Mouse (Mus musculus) heart, embryonic 15.5 days (tissue): Measurements from ENCODE around the gene Fastkd5. TPM values are rescaled to one million over a fixed set of nuclear protein-coding genes. Genes with fewer than 3 reads are reported as not detected.

Experiments used
- ATAC-seq: fragments of 200-750 bp; cut with Nextera tagmentation; replicated peaks from 2 replicates; pipeline ENCODE4 v1.8.0; 2017; ENCODE audit warnings: low read depth, moderate TSS enrichment; ENCODE audit not compliant: insufficient number of reproducible peaks, insufficient read depth, low FRiP score
- H3K27ac ChIP-seq: fragments of 300-500 bp; sonication (generic); 2 replicates; pipeline ENCODE4 v1.5.1; 2015; ENCODE audit warnings: mild to moderate bottlenecking, inconsistent platforms
- H3K27me3 ChIP-seq: fragments of 300-500 bp; sonication (generic); 2 replicates; pipeline ENCODE4 v1.6.1; 2015; ENCODE audit warnings: inconsistent platforms
- H3K36me3 ChIP-seq: fragments of 300-500 bp; sonication (generic); 2 replicates; pipeline ENCODE4 v1.6.1; 2015; ENCODE audit warnings: mild to moderate bottlenecking, inconsistent platforms
- H3K4me1 ChIP-seq: fragments of 300-500 bp; sonication (generic); replicated peaks from 2 replicates; pipeline ENCODE4 v1.6.1; 2015; ENCODE audit warnings: inconsistent platforms
- H3K4me2 ChIP-seq: fragments of 300-500 bp; sonication (generic); 2 replicates; pipeline ENCODE4 v1.6.1; 2015; ENCODE audit warnings: inconsistent platforms, mild to moderate bottlenecking, moderate library complexity
- H3K4me3 ChIP-seq: fragments of 300-500 bp; sonication (generic); 2 replicates; pipeline ENCODE4 v1.5.1; 2015; ENCODE audit warnings: mild to moderate bottlenecking, inconsistent platforms
- H3K9ac ChIP-seq: fragments of 300-500 bp; sonication (generic); 2 replicates; pipeline ENCODE4 v1.6.1; 2015; ENCODE audit warnings: mild to moderate bottlenecking, inconsistent platforms
- H3K9me3 ChIP-seq: fragments of 300-500 bp; sonication (generic); replicated peaks from 2 replicates; pipeline ENCODE4 v1.6.1; 2016; ENCODE audit warnings: inconsistent platforms
- WGBS: fragments of 180-500 bp; shearing (Covaris S2); methylation state at CpG from one replicate; pipeline ENCODE4 v1.1.7; 2015; ENCODE audit warnings: mixed read lengths; 5-methylcytosine and 5-hydroxymethylcytosine counted together
- polyA plus RNA-seq: library from polyadenylated mRNA; unstranded; fragments of >200 nt; fragmentation: Nextera tagmentation; extraction: Ambion mirVana; gene quantifications from 2 replicates; pipeline ENCODE4 v1.2.1, GENCODE M21; 2015

The Fastkd5 gene
- polyA plus RNA-seq, 1 experiment from 2014 or later, result 11.2 TPM

GRCm38 (mm10) chr2:130634006-130634738 is 4.3 kb upstream of the Fastkd5 start:
- 15% methylated on average over 14 of the region's 14 CpGs for WGBS
- H3K4me1 ChIP-seq, result peaks cover 25% of the 10 kb centered on the region
- peaks cover 67% of the 10 kb centered on the region for H3K27me3 ChIP-seq
- no peak for ATAC-seq
- H3K9ac ChIP-seq, result peak overlapping the region; percentile 56
- peak overlapping the region; percentile 91 for H3K4me2 ChIP-seq
- H3K9me3 ChIP-seq, result no peaks in the 10 kb centered on the region
- H3K36me3 ChIP-seq, result no peaks in the 10 kb centered on the region
- peak overlapping the region; percentile 55 for H3K4me3 ChIP-seq
- H3K27ac ChIP-seq, result no peak overlapping the region

- Histone ChIP-seq H3K36me3 (no peaks in the 10 kb centered on the region), H3K9ac (no peak overlapping the region), H3K4me1 (peaks cover 33% of the 10 kb centered on the region), H3K27me3 (peaks cover 57% of the 10 kb centered on the region), H3K9me3 (no peaks in the 10 kb centered on the region), H3K27ac (no peak overlapping the region), H3K4me3 (no peak overlapping the region), H3K4me2 (no peak overlapping the region)
- WGBS, result 56% methylated on average over 5 of the region's 5 CpGs
- no peak for ATAC-seq
Observed at GRCm38 (mm10) chr2:130632887-130633675, 3.3 kb upstream of the Fastkd5 start.

- Histone ChIP-seq H3K4me3 (no peak overlapping the region), H3K27me3 (peaks cover 50% of the 10 kb centered on the region), H3K27ac (no peak overlapping the region), H3K4me1 (peaks cover 33% of the 10 kb centered on the region), H3K36me3 (peaks cover 2% of the 10 kb centered on the region), H3K4me2 (no peak overlapping the region), H3K9me3 (no peaks in the 10 kb centered on the region), H3K9ac (no peak overlapping the region)
- 75% methylated on average over 1 of the region's 1 CpGs for WGBS
- ATAC-seq, result no peak
Observed at GRCm38 (mm10) chr2:130632416-130632815, 2.6 kb upstream of the Fastkd5 start.

GRCm38 (mm10) chr2:130629080-130629838 is 568 bp downstream of the Fastkd5 start:
- WGBS, result 1% methylated on average over 37 of the region's 37 CpGs
- Histone ChIP-seq H3K27me3 (peaks cover 18% of the 10 kb centered on the region), H3K4me2 (peak overlapping the region; percentile 79), H3K4me1 (peaks cover 12% of the 10 kb centered on the region), H3K27ac (peak overlapping the region; percentile 67), H3K9ac (peak overlapping the region; percentile 85), H3K4me3 (peak overlapping the region; percentile 90), H3K36me3 (peaks cover 12% of the 10 kb centered on the region), H3K9me3 (no peaks in the 10 kb centered on the region)
- ATAC-seq, result peak; percentile 25

GRCm38 (mm10) chr2:130628424-130628823 is 1.4 kb downstream of the Fastkd5 start:
- WGBS, result 58% methylated on average over 3 of the region's 3 CpGs
- ATAC-seq, result no peak
- peaks cover 10% of the 10 kb centered on the region for H3K4me1 ChIP-seq
- no peak overlapping the region for H3K9ac ChIP-seq
- H3K27ac ChIP-seq, result no peak overlapping the region
- peak overlapping the region; percentile 79 for H3K4me2 ChIP-seq
- no peaks in the 10 kb centered on the region for H3K9me3 ChIP-seq
- peaks cover 10% of the 10 kb centered on the region; the same call in 1 of the 2 replicates for H3K27me3 ChIP-seq
- H3K4me3 ChIP-seq, result peak overlapping the region; percentile 90
- H3K36me3 ChIP-seq, result peaks cover 12% of the 10 kb centered on the region

GRCm38 (mm10) chr2:130618972-130619371 is 10.9 kb downstream of the Fastkd5 start:
- Histone ChIP-seq H3K4me1 (no peaks in the 10 kb centered on the region), H3K4me3 (no peak overlapping the region), H3K9ac (no peak overlapping the region), H3K27ac (no peak overlapping the region), H3K4me2 (no peak overlapping the region), H3K27me3 (no peaks in the 10 kb centered on the region), H3K9me3 (no peaks in the 10 kb centered on the region), H3K36me3 (peaks cover 39% of the 10 kb centered on the region)
- ATAC-seq, result no peak
- WGBS, result 85% methylated on average over 7 of the region's 7 CpGs

GRCm38 (mm10) chr2:130613091-130613490 is 16.7 kb downstream of the Fastkd5 start:
- Histone ChIP-seq H3K9me3 (no peaks in the 10 kb centered on the region), H3K4me3 (no peak overlapping the region), H3K9ac (no peak overlapping the region), H3K36me3 (peaks cover 35% of the 10 kb centered on the region), H3K4me1 (no peaks in the 10 kb centered on the region), H3K27ac (no peak overlapping the region), H3K4me2 (no peak overlapping the region), H3K27me3 (no peaks in the 10 kb centered on the region)
- WGBS, result 69% methylated on average over 3 of the region's 3 CpGs
- no peak for ATAC-seq

GRCm38 (mm10) chr2:130602195-130602594 is 27.6 kb downstream of the Fastkd5 start:
- no peak overlapping the region for H3K27ac ChIP-seq
- H3K4me2 ChIP-seq, result no peak overlapping the region
- H3K27me3 ChIP-seq, result no peaks in the 10 kb centered on the region
- H3K9me3 ChIP-seq, result no peaks in the 10 kb centered on the region
- no peak overlapping the region for H3K4me3 ChIP-seq
- WGBS, result 68% methylated on average over 4 of the region's 4 CpGs
- no peaks in the 10 kb centered on the region for H3K4me1 ChIP-seq
- H3K9ac ChIP-seq, result no peak overlapping the region
- peaks cover 45% of the 10 kb centered on the region for H3K36me3 ChIP-seq
- ATAC-seq, result no peak

- WGBS, result 65% methylated on average over 3 of the region's 3 CpGs
- Histone ChIP-seq H3K27ac (peak overlapping the region; percentile 30; the same call in 1 of the 2 replicates), H3K9ac (no peak overlapping the region), H3K9me3 (no peaks in the 10 kb centered on the region), H3K27me3 (no peaks in the 10 kb centered on the region), H3K4me2 (no peak overlapping the region), H3K36me3 (peaks cover 53% of the 10 kb centered on the region), H3K4me3 (no peak overlapping the region), H3K4me1 (no peaks in the 10 kb centered on the region)
- ATAC-seq, result 0 out of 2 replicates have a peak, but pooled peaks have one; percentile 47
Observed at GRCm38 (mm10) chr2:130598399-130598798, 31.4 kb downstream of the Fastkd5 start.

- Histone ChIP-seq H3K4me1 (no peaks in the 10 kb centered on the region), H3K9ac (no peak overlapping the region), H3K27me3 (no peaks in the 10 kb centered on the region), H3K9me3 (no peaks in the 10 kb centered on the region), H3K4me3 (no peak overlapping the region), H3K4me2 (no peak overlapping the region), H3K27ac (no peak overlapping the region), H3K36me3 (peaks cover 46% of the 10 kb centered on the region)
- 13% methylated on average over 1 of the region's 1 CpGs for WGBS
- no peak for ATAC-seq
Observed at GRCm38 (mm10) chr2:130597601-130598010, 32.2 kb downstream of the Fastkd5 start.

GRCm38 (mm10) chr2:130595596-130595995 is 34.2 kb downstream of the Fastkd5 start:
- no peaks in the 10 kb centered on the region for H3K4me1 ChIP-seq
- H3K9me3 ChIP-seq, result no peaks in the 10 kb centered on the region
- H3K9ac ChIP-seq, result no peak overlapping the region
- no peaks in the 10 kb centered on the region for H3K27me3 ChIP-seq
- no peak overlapping the region for H3K4me3 ChIP-seq
- no peak overlapping the region for H3K27ac ChIP-seq
- ATAC-seq, result no peak
- WGBS, result 70% methylated on average over 1 of the region's 1 CpGs
- peaks cover 39% of the 10 kb centered on the region for H3K36me3 ChIP-seq
- H3K4me2 ChIP-seq, result no peak overlapping the region
